Mouse (Mus musculus) intestine, embryonic 14.5 days (tissue): ENCODE results near the gene Pelp1. TPM values are rescaled to one million over a fixed set of nuclear protein-coding genes. Genes with fewer than 3 reads are reported as not detected.

ENCODE experiments used
- ATAC-seq: fragments of 200-750 bp; cut with Nextera tagmentation; replicated peaks from 2 replicates; pipeline ENCODE4 v1.8.0; 2017; ENCODE audit warnings: low read depth, moderate number of reproducible peaks, moderate TSS enrichment, moderate library complexity; ENCODE audit not compliant: low FRiP score, low TSS enrichment
- DNase-seq: peaks from one replicate; pipeline ENCODE4 v3.0.0-alpha.2; 2018; ENCODE audit warnings: low spot score
- H3K27ac ChIP-seq: fragments of 300-500 bp; sonication (generic); 2 replicates; pipeline ENCODE4 v1.5.1; 2014; ENCODE audit warnings: low read depth, mild to moderate bottlenecking, control low read depth
- H3K27me3 ChIP-seq: fragments of 300-500 bp; sonication (generic); replicated peaks from 2 replicates; pipeline ENCODE4 v1.6.1; 2014; ENCODE audit warnings: low read length, control low read depth; ENCODE audit not compliant: control insufficient read depth, insufficient read depth
- H3K36me3 ChIP-seq: fragments of 300-500 bp; sonication (generic); 2 replicates; pipeline ENCODE4 v1.6.1; 2014; ENCODE audit warnings: low read length, control low read depth; ENCODE audit not compliant: control insufficient read depth, insufficient read depth
- H3K4me1 ChIP-seq: fragments of 300-500 bp; sonication (generic); replicated peaks from 2 replicates; pipeline ENCODE4 v1.6.1; 2014; ENCODE audit warnings: low read length, control low read depth, mixed read lengths; ENCODE audit not compliant: control insufficient read depth, insufficient read depth
- H3K4me2 ChIP-seq: fragments of 300-500 bp; sonication (generic); 2 replicates; pipeline ENCODE4 v1.6.1; 2014; ENCODE audit warnings: low read length
- H3K4me3 ChIP-seq: fragments of 300-500 bp; sonication (generic); 2 replicates; pipeline ENCODE4 v1.5.1; 2014; ENCODE audit warnings: low read depth, low read length, control low read depth, mixed read lengths
- H3K9ac ChIP-seq: fragments of 300-500 bp; sonication (generic); 2 replicates; pipeline ENCODE4 v1.6.1; 2014; ENCODE audit warnings: mild to moderate bottlenecking, low read length
- H3K9me3 ChIP-seq: fragments of 300-500 bp; sonication (generic); 2 replicates; pipeline ENCODE4 v1.6.1; 2016; ENCODE audit warnings: low read length, control low read depth; ENCODE audit not compliant: control insufficient read depth
- WGBS: fragments of 180-500 bp; shearing (Covaris S2); extraction: QIAGEN DNeasy Blood & Tissue Kit; methylation state at CpG from one replicate; pipeline ENCODE4 v1.1.7; 2014; 5-methylcytosine and 5-hydroxymethylcytosine counted together
- polyA plus RNA-seq: library from polyadenylated mRNA; unstranded; fragments of >200 nt; fragmentation: Nextera tagmentation; extraction: Ambion mirVana; gene quantifications from 2 replicates; pipeline ENCODE4 v1.2.1, GENCODE M21; 2014

Gene Pelp1
- polyA plus RNA-seq, 1 experiment from 2014 or later = 41.2 TPM

GRCm38 (mm10) chr11:70444667-70445066 is 34.8 kb upstream of the Pelp1 start:
- H3K27ac ChIP-seq = no peak overlapping the region
- ATAC-seq = no peak
- no peak for DNase-seq

GRCm38 (mm10) chr11:70443964-70444363 is 34.1 kb upstream of the Pelp1 start:
- Histone ChIP-seq H3K4me2 (no peak overlapping the region), H3K4me1 (no peaks in the 10 kb centered on the region), H3K27ac (no peak overlapping the region), H3K27me3 (no peaks in the 10 kb centered on the region), H3K4me3 (no peak overlapping the region), H3K9ac (no peak overlapping the region), H3K9me3 (no peaks in the 10 kb centered on the region), H3K36me3 (peaks cover 12% of the 10 kb centered on the region; the same call in 1 of the 2 replicates)
- DNase-seq (no peak), ATAC-seq (no peak)
- WGBS = 82% methylated on average over 3 of the region's 3 CpGs

More at GRCm38 (mm10) chr11:70444667-70445066, 34.8 kb upstream of the Pelp1 start:
- Histone ChIP-seq H3K9ac (no peak overlapping the region), H3K36me3 (peaks cover 6% of the 10 kb centered on the region; the same call in 1 of the 2 replicates), H3K4me3 (no peak overlapping the region), H3K27me3 (no peaks in the 10 kb centered on the region), H3K9me3 (no peaks in the 10 kb centered on the region), H3K4me2 (no peak overlapping the region), H3K4me1 (no peaks in the 10 kb centered on the region)
- WGBS = 68% methylated on average over 6 of the region's 6 CpGs

- WGBS = 90% methylated on average over 7 of the region's 7 CpGs
- Histone ChIP-seq H3K27me3 (no peaks in the 10 kb centered on the region), H3K36me3 (peaks cover 31% of the 10 kb centered on the region), H3K27ac (no peak overlapping the region), H3K4me2 (no peak overlapping the region), H3K4me3 (no peak overlapping the region), H3K9ac (no peak overlapping the region), H3K9me3 (no peaks in the 10 kb centered on the region), H3K4me1 (no peaks in the 10 kb centered on the region)
- ATAC-seq (no peak), DNase-seq (no peak)
These were observed 32.1 kb upstream of the Pelp1 start for GRCm38 (mm10) chr11:70441882-70442281.

- H3K4me2 ChIP-seq = no peak overlapping the region
- ATAC-seq = no peak
- H3K9ac ChIP-seq = no peak overlapping the region
- H3K27ac ChIP-seq = no peak overlapping the region
- H3K36me3 ChIP-seq = peaks cover 44% of the 10 kb centered on the region
- no peaks in the 10 kb centered on the region for H3K27me3 ChIP-seq
- WGBS = 87% methylated on average over 4 of the region's 4 CpGs
- H3K9me3 ChIP-seq = no peaks in the 10 kb centered on the region
- no peaks in the 10 kb centered on the region for H3K4me1 ChIP-seq
- no peak overlapping the region for H3K4me3 ChIP-seq
- no peak for DNase-seq
These were observed 30.8 kb upstream of the Pelp1 start for GRCm38 (mm10) chr11:70440637-70441036.

DNA sequence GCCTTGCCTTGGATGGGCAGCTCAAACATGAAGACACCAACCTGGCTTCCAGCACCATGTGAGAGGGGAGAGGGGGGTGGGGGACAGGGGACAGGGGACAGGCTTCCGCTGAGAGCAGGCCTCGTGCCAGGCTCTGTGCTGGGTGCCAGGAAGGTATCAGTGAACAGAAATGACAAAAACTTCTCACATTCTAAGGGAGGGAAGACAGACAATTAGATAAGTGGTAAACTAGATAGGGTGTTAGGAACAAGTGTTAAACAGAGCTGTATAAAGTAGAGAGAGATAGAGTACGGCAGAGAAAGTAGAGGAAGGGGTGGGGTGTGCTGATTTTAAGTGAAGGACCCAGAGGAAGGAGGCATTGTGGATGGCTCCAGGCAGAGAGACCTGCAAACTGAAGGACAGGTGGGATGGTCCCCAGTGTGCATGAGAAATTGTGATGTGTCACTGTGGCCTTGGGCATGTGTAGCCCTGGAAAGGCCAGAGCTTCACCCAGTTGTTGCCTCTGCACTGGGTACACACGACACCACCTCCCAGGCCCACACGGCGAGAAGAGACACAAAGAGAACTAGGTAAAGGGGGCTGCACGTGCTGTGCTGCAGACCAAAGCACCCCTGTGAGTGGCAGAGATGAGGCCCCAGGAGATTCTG is 29.0 kb upstream of the Pelp1 start:
- Histone ChIP-seq H3K4me1 (no peaks in the 10 kb centered on the region), H3K9me3 (no peaks in the 10 kb centered on the region), H3K36me3 (peaks cover 44% of the 10 kb centered on the region), H3K27ac (no peak overlapping the region), H3K4me3 (no peak overlapping the region), H3K4me2 (no peak overlapping the region), H3K9ac (no peak overlapping the region), H3K27me3 (no peaks in the 10 kb centered on the region)
- ATAC-seq = no peak
- 92% methylated on average over 7 of the region's 7 CpGs for WGBS
- no peak for DNase-seq

DNA sequence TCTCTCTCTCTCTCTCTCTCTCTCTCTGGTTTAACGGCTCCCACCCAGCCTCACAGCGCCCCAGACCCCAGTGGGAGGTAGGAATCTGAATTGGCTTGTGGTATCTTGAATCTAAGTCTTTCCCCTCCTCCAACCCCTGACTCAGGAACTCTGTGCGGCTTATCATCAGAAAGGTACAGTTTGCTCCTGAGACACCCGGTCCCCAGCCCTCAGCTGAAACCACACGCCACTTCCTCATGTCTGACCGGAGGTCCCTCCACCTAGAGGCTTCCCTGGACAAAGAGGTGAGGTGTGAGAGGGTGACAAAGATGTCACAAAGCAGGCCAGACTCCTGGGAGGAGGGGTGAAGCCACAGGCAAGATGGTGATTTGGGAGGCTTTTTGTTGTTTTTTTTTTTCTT is 27.6 kb upstream of the Pelp1 start:
- H3K4me2 ChIP-seq = no peak overlapping the region
- H3K27ac ChIP-seq = no peak overlapping the region
- no peaks in the 10 kb centered on the region for H3K27me3 ChIP-seq
- no peaks in the 10 kb centered on the region; the same call in 1 of the 2 replicates for H3K4me1 ChIP-seq
- no peak overlapping the region for H3K9ac ChIP-seq
- 79% methylated on average over 6 of the region's 6 CpGs for WGBS
- peaks cover 44% of the 10 kb centered on the region for H3K36me3 ChIP-seq
- ATAC-seq (no peak), DNase-seq (no peak)
- H3K4me3 ChIP-seq = no peak overlapping the region
- H3K9me3 ChIP-seq = no peaks in the 10 kb centered on the region

- Histone ChIP-seq H3K4me1 (peaks cover 4% of the 10 kb centered on the region), H3K4me2 (no peak overlapping the region), H3K9ac (no peak overlapping the region), H3K36me3 (peaks cover 44% of the 10 kb centered on the region), H3K27me3 (no peaks in the 10 kb centered on the region), H3K9me3 (no peaks in the 10 kb centered on the region), H3K27ac (no peak overlapping the region), H3K4me3 (no peak overlapping the region)
- DNase-seq (no peak), ATAC-seq (no peak)
- WGBS = 64% methylated on average over 5 of the region's 5 CpGs
These were observed 25.6 kb upstream of the Pelp1 start for GRCm38 (mm10) chr11:70435476-70435875.

GRCm38 (mm10) chr11:70433951-70434350 is 24.1 kb upstream of the Pelp1 start:
- Histone ChIP-seq H3K9ac (no peak overlapping the region), H3K27ac (no peak overlapping the region), H3K4me3 (no peak overlapping the region), H3K36me3 (peaks cover 31% of the 10 kb centered on the region), H3K9me3 (no peaks in the 10 kb centered on the region), H3K27me3 (no peaks in the 10 kb centered on the region), H3K4me1 (peaks cover 4% of the 10 kb centered on the region), H3K4me2 (no peak overlapping the region; the same call in 1 of the 2 replicates)
- WGBS = 93% methylated on average over 3 of the region's 3 CpGs
- ATAC-seq (no peak), DNase-seq (no peak)

DNA sequence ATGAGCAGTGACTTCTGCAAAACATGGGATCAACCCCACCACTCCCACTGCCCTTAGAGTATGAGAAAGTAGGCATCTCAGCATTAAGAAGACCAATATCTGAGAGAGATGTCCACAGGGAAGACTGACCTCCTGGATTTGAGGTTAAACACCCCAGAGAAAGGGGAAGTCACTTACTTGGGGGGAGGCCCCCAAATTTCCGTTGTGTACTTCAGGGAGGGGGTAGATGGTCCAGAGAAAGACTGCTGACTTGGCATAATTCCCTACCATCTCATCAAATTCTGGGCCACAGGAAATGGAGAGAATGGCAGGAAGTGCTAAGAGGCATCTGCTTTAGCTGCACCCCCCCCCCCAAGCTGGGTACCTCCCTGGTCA is 23.7 kb upstream of the Pelp1 start:
- Histone ChIP-seq H3K9ac (no peak overlapping the region), H3K4me2 (peak overlapping the region; percentile 79), H3K27ac (no peak overlapping the region), H3K27me3 (no peaks in the 10 kb centered on the region), H3K9me3 (no peaks in the 10 kb centered on the region), H3K36me3 (peaks cover 27% of the 10 kb centered on the region), H3K4me1 (peaks cover 4% of the 10 kb centered on the region), H3K4me3 (no peak overlapping the region; the same call in 1 of the 2 replicates)
- DNase-seq = no peak
- ATAC-seq = no peak
- WGBS = 71% methylated on average over 1 of the region's 1 CpGs
